Mouse (Mus musculus) left cerebral cortex, adult 18-20 months (tissue): ENCODE data around the gene Frmd4a. TPM values are rescaled to one million over a fixed set of nuclear protein-coding genes. Genes with fewer than 3 reads are reported as not detected.
"Not testable (repeated sequence)": the region's sequence is repeated elsewhere in the genome, so short reads cannot be mapped to it uniquely, and the experiment has no call there.

Experiments
- DNase-seq, 2 experiments: peaks; one replicate each; pipeline ENCODE4 v3.0.0; 2021 to 2022; ENCODE audit warnings: low spot score in 2 of 2, mixed read lengths in 1 of 2
- total RNA-seq, 2 experiments: library from RNA; stranded (reverse); gene quantifications; 2 replicates each; pipeline ENCODE4 v1.2.3; 2021

The Frmd4a gene
- total RNA-seq, 2 experiments from 2014 or later = 42.3 to 47.3 TPM

DNA sequence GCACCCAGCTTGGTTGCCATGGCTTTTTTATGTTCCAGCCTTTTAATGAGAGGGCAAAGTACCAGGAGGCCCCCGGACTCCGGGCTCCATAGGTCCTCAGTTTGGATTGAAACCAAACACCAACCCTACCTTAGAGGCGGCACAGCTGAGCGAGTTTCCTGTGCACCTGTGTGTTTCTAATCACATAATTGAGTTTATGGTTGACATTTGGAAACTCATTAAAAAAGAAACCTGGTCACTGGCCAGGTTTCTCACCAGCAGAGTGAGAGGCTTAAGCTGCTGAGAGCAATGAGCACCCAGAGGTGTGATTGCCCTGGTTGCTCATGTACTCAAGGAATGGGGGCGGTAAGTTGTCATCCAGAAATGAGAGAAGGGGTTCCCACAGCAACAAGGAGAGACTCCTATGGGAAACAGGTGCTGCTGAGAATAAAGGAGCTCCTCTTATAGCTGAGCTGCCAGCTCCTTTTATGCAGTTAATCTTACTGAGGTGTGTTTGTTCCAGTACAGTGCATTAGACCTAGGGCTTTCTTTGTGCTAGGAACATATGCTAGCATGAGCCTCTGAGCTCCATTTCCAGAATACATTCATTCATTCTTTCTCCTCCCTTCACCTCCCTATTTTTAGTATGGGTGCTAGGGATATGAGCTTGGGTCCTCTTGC, 529.6 kb downstream of the Frmd4a start:
- no peak for DNase-seq

DNA sequence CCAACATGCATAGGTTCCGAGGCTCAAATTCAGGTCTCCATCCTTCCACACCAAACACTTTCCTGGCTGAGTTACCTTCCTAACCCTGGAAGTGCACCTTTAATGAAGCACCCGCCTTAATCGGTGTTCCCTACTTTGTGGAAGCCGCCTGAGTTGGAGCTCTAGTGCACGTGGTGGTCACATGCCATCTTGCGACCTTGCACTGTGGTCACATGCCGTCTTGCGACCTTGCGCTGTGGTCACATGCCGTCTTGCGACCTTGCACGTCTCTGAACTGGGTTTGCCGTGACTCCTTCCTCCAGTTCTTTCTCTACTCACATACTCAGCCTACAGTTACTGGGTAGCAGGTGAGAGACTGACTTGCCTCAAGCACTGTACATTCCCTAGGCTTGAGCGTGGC, 531.8 kb downstream of the Frmd4a start:
- no peak for DNase-seq

DNA sequence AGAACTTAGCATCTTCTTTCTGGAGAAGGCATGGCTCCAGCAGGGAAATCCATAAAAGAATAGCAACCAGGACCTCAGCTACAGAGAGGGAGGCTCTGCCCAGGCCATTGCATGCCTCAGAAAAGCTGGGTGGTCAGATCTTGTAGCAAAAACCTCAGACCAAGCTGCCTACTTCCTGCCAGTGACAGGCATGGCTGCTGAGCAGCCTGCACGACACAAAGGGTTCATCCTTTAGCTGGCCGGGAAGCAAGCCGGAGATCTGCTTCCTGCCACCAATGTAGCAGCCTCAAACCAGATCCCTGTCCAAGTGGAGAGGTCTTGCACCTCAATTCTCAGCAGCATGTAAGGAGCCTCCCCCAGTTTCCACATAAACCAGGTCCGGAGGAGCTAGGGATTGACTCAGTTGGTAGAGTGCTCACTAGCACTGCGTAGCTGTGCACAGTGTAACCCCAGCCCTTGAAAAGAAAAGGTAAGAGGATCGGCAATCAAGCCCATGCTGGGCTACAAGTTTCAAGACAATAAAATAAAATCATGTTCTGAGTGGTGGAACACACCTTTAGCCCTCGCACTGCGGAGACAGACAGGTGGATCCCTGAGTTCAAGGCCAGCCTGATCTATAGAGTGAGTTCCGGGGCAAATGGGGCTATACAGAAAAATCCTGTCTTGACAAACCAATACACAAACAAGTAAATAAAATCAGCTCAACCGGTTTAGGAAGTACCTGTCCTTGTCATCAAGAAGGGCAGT, 532.7 kb downstream of the Frmd4a start:
- DNase-seq = no peak

DNA sequence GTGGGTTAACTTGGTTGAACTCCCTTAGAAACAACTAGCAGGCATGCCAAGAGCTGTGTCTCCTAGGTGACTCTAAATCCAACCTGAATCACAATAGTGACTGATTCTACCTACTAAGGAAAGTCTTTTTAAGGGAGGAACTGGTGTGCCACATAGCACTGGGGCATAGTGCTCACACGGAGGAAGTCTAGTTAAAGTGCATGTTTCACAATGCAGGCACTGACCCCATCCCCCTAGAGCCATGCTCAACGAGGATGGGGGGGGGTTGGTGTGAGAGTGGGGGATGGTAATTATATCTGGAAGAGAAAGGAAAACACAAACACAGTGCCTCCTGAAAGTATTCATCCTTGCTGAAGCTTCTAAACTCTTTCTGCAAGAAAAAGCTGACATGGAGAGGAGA, 533.9 kb downstream of the Frmd4a start:
- DNase-seq = no peak

DNA sequence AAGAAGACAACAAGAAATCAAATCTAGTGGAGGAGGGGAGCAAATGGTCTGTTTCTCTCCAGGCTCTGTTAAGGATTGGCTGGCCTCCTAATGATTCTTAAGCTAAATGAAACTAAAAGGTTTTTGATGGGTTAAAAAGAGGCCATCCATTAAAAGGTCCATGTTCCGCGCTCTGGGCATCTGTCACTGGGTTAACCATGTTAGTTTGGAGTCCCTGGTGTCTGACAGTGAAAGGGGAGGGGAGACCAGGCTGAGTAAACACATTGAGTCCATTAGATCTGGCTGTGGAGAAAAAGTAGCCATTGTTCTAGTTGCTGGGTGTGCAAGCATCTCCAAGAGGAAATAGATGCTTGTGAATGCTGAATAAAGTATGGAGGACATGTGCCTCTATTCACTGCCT, 534.3 kb downstream of the Frmd4a start:
- no peak for DNase-seq

DNA sequence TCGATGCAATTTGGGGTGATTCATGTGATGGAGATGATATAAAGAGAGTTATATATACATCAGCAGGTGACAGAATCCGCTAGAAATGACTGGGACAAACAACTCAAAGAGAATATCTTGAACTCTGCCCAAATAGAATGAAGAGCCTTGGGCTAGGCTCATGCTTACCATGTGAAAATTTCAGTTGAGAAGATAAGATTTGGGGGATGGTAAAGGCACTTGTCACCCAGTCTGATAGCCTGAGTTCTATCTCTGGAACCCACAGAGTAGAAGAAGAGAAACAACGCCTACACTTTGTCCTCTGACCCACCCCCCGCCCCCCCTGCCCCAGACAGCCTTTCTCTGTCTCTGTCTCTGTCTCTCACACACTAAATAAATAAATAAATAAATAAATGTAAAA, 535.0 kb downstream of the Frmd4a start:
- DNase-seq = no peak

DNA sequence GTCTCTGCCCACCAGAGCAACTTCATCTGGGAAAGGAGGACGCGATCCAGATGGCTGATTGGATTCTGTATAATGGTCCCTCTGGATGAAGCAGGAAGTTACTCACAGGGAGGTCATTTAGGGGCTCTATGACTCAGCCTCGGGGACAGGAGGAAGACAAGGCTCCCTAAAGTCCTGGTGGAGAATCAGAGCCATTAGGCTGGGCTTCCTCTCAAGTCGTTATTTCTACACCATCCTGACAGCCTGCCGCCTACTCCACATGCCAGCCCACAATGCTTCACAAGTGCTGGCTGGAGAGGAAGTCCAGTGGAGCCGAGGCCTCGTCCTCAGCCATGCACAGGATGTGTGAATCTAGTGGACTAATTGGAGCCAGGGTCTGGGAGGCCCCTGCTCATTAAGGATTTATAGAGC, 537.7 kb downstream of the Frmd4a start:
- DNase-seq = no peak

DNA sequence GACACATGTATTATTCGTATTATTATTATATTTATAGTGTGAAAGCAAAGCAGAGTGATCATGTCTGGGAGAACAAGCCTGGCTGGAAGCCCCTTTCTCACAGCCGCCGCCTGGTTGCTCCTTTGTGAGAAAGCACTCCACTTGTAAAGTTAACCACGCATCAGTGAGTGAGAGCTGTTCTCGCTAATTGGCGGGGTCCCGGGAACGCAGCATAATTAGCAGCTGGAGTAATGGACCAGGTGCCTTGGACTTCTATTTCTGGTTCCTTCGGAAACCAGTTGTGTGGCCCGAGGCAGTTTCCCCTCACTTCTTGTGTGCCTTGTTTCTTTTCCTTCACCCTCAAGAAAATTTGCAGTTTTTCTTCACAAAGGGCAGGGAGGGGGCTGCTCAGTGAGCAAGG, 538.7 kb downstream of the Frmd4a start:
- no peak for DNase-seq

DNA sequence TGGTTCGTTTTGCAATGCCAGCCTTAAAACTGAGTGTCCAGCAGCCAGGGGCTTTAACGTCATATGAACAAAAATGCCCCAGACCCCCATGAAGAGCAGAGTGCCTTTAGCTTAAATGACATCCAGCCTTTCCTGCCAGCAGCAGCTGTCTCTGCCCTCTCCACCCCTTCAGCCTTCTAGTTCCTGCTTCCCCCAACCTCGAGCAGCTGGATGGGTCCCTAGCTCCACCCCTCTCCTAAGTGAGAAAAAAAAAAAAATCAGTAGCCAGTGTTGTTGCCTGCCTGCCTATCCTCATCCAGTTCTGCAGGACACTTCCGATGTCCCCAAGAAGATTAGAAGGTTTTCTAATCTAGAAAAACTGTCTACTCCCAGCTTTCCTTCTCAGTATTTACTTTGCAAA, 539.5 kb downstream of the Frmd4a start:
- no peak for DNase-seq

DNA sequence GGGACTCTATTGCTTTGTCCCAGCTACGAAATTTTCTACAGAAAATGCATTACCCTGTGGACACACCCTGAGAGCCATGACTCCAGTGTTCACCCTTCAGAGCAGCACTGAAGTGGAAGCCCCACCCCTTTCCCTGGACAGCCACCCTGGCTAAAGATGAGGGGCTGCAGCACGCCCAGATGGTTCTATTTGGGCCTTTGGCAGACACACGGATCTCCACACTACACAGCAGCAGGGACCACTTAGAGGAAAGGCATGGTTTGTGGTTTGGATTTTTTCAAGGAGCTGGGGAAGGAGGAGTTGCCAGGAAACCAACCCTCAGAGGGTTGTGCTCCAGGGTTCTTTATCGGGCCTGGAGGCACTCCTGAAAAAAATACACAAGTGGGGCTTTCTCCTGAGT, 539.9 kb downstream of the Frmd4a start:
- DNase-seq = no peak

DNA sequence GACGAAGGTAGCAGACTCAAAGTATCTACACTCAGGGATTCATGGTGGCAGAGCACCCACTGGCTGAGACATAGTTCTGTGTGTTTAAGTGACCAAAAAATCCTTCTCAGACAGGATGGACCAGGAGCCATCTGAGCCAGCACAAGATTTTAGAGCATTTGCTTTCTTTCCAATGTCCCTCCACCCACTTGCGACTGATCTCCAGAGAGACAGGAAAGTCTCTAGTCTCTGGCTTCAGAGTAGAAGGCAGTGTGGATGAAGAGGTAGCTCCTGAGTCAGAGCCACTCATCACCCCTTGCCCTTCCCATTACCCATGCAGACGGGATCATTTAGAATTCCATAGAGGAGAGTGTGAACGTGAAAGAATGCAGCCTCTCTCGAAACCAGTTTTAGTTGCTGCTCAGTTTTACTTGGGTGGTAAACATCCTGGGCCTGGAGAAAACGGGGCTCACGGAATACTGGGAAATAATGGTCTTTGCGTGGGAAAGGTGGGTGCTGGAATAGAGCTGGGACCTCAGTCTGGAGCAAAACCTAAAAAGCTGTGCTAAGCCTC, 541.2 kb downstream of the Frmd4a start:
- DNase-seq = no peak

DNA sequence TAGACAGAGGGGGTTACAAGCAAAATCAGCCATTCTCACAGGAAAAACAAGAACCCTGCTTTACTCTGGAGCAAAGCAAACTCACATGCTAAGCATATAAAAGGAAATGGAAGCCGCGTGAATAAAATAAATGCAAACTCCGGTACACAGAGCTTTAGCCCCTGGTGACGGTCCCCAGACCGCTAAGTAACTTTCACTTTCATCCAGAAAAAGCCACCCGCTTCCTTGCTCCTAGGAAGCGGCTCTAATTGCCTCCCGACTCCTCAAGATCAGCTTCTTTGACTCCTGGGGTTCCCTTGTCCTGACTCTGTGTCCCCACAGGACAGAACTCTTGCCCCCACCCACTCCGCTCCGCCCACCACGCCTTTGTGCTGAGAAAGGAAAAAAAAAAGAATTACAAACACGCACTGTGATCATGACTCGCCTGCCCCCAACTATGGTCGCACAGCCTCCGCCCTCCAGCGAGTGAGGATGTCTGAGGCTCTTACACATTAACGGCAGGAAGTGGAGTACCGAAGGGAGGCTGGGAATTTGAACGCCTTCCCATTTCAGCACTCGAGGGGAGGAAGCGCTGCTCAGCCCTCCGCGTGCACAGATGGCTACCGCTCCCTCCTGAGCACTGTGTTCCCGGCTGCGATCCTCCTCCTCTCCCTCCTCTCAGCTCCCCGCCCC, 541.8 kb downstream of the Frmd4a start:
- DNase-seq = peak; percentile 81 to 87

DNA sequence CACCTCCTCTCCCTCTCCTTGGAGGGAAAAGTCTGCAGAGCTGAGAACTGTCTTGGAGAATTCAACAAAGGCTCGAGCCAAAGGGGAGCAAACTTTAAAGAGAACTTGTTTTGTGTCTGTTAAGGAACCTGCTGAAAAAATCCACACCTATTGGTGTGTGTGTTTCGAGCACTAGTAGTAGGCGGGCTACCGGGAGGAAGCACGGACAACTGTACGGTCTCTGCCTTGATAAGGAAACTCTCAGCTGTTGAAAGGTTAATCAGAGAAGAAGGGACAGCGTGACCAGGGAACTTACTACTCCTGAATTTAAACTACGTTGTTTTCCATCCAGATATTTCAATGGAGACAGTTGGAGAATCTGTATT, 542.3 kb downstream of the Frmd4a start:
- no peak for DNase-seq

DNA sequence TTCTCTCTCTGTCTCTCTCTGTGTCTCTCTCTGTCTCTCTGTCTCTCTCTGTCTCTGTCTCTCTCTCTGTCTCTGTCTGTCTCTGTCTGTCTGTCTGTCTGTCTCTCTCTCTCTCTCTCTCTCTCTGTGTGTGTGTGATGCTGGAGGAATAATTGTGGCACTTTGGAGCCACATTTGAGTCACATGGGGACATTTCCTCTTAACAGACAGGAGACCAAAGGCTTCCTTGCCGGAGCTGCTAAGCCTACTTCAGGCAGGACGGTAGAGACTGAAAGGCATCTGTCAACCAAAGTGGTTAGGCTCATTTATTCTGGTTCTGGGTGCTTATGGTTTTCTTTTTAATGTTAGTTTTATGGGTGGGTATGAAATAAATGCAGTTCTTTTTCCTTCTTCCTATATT, 543.0 kb downstream of the Frmd4a start:
- DNase-seq = not testable (repeated sequence)

DNA sequence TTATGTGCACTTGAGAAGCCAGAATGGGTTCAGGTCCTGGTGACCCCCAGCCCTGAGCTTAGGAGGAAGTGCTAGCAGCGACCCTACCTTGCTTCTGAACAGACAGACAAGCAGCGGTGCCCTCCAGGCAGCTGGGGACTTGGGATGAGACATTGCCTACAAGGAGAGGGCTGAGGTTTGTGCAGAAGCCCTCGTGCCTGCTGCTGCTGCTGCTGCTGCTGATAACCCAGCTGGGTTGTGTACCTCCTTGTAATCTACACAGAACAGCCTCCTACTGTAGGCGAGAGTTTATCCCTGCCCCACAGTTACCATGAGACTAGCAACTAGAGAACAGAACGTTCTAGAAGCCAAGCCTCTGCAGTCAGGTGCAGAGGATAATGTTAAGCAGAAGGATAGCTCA, 543.7 kb downstream of the Frmd4a start:
- no peak for DNase-seq

DNA sequence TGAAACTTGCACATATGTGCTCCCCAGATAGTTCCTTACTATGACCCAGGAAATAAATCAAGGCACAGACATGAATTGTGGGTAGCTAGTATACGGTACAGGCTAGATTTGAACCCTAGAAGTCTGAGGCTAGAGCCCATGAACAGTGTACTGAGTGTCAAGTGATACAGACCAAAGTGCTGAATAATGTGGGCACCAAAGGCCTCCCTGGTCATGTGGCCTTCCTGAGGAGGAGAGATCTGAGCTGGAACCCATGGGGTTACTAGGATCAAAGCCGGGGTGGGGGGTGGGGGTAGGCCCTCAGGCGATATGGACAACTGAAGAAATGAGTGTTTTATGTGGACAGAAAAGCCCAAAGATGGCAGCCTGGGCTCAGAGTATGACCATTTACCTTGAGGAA, 544.9 kb downstream of the Frmd4a start:
- DNase-seq = no peak

DNA sequence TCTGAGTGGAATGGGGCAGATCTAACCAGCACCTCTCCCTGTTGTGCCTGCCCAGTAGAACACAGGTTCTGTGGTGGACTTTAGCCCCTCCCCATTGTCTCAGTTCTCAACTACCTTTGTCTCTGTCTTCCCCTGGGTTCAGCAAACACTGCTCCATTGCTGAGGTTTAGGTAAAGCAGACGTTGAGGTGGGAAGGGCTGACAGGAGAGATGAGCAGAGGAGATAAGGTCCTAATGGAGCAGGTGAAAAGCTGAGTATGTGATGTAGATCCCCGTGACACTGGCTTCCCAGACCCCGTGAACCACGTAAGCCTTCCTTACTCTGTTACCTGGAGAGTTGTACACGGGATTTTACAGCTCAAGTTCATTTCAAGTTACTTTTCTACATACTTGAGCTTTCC, 545.3 kb downstream of the Frmd4a start:
- no peak for DNase-seq

DNA sequence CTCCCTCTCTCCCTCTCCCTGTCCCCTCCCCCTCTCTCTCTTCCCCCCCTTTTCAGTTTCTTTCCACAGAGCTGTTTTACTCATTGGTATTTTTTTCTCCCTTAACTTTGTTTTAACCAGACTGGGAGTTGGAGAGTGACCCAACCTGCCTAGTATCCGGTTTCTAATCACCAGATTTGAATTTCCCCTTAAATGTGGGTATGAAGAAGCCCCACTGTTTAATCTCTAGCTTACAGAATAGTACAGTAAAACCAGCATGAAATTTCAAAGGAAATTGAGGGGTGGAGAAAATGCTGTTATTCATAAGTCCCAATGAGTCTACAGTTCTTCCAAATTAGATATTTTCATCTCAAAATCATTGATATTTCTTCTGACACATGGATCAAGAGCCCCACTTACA, 545.8 kb downstream of the Frmd4a start:
- no peak for DNase-seq

DNA sequence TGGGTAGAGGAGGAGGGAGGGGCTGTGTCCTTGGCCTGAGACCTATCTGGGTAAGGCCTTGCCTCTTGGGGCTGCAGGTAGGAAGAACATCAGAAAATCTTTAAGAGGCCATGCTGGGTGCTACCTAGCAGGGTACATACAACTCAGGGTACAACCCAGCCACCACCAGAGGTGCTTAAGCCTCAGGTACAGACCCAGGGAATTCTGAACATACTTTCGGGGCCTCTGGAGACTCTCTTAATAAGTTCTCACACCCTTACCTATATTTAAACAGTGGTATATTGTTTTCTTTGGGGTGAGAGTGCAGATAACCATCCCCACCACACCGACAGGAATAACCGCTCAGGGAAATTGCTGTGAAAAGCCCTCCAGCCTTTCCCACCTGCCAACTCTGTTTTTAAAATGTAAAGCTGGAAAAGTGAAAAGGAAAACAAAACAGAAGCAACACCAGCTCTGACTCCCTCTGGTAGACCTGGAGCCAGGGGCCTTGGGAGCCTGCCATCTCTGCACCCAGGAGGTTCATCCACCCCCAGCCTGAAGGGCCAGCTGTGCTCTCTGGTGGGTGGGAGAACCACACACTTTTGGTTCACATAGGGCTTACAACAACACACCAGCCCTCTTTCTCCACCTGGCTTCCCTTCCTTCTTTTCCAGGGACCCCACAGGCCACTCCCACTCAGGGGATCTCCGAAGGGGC, 548.9 kb downstream of the Frmd4a start:
- DNase-seq = no peak

DNA sequence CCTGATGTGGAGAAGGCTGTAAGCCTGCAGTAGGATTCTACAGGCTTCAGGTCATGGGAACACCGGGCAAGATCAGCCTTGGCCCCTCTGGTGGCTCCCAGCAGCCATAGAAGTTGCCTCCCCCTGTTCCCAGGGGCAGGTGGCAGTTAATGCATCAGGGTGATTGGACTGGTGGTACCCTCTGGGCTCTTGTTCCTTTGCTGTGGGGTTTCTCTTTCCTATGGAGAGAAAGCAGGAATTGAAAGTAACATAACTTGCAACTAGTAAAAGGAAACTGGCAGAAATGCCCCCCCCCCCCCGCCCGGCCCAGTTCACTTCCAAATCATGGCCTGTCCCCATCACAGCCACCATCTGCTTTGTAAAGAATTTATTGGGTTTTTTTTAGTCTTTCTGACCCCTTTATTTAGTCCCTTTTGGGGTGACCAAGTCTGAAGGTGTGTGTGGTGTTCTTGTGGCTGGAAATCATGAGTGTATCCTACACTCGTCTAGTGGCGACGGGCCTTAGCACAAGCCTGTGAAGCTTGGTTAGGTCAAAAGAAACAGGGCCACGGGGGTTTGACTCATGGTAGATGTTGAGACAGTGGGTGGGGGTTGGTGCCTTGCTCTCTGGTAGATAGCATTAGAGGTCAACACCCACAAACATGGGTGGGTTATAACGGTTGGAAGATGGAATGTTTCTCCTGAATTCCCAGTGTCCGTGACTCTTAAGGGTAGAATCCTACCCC, 549.6 kb downstream of the Frmd4a start:
- no peak for DNase-seq

DNA sequence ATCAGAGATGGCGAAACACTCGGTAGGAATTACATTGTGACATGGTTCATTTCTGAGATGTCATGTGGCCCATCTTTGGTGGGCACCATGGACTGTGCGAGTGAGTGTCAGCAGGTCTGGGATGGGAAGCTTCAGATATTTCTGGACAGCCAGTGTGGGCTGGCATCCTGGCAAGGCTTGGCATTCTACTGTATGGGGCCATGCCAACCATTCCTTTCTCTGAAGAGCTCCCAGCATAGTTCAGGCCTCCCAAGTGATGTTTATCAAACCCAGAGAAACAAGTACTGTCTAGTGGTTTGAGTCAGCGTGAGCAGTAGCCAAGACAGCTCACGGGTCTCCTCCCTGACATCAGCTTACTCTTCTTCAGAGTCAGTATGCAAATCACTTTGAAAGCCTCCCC, 551.5 kb downstream of the Frmd4a start:
- DNase-seq = peak in 1 of 2 experiments; percentile 20
